Mouse (Mus musculus): ENCODE results near the gene Rgs3. TPM values are rescaled to one million over a fixed set of nuclear protein-coding genes. Genes with fewer than 3 reads are reported as not detected.

The Rgs3 gene
- polyA plus RNA-seq, 1 experiment from 2014 or later: 66.9 TPM

DNA sequence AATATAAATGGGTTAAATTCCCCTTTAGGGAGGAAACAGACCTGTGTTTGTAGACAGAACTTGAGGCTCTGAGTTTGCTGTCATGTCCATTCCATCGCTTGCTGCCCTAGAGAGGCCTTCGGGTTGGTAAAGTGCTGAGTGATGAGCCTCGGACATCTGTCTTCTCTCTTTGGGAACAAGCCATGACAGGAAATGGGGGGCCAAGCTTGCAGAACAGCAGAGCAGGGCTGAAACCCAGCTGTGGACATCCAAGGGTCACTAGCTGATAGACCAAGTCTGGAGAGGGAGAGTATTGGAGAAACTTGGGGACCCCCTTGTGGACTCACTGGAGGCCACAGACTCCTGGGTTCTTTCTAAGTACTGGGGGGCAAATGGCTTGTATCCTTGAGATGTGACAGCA is 177.3 kb downstream of the Rgs3 start:
- Histone ChIP-seq H3K27me3 (ENCODE audit: control insufficient read depth, insufficient read depth, low read depth, low read length) (no peaks in the 10 kb centered on the region), H3K36me3 (ENCODE audit: control insufficient read depth, insufficient read depth, low read length) (no peaks in the 10 kb centered on the region), H3K4me1 (ENCODE audit: control insufficient read depth, insufficient read depth, low read length) (peaks cover 2% of the 10 kb centered on the region; the same call in 1 of the 2 replicates), H3K27ac (ENCODE audit: low read length) (no peak overlapping the region), H3K4me2 (ENCODE audit: low read length) (no peak overlapping the region), H3K4me3 (ENCODE audit: low read depth, low read length) (no peak overlapping the region), H3K9me3 (replicated peaks; ENCODE audit: control insufficient read depth, low read length, poor library complexity, severe bottlenecking) (no peaks in the 10 kb centered on the region), H3K9ac (ENCODE audit: low read depth, low read length) (no peak overlapping the region)
- WGBS: 89% methylated on average over 3 of the region's 3 CpGs
- ATAC-seq: no peak

DNA sequence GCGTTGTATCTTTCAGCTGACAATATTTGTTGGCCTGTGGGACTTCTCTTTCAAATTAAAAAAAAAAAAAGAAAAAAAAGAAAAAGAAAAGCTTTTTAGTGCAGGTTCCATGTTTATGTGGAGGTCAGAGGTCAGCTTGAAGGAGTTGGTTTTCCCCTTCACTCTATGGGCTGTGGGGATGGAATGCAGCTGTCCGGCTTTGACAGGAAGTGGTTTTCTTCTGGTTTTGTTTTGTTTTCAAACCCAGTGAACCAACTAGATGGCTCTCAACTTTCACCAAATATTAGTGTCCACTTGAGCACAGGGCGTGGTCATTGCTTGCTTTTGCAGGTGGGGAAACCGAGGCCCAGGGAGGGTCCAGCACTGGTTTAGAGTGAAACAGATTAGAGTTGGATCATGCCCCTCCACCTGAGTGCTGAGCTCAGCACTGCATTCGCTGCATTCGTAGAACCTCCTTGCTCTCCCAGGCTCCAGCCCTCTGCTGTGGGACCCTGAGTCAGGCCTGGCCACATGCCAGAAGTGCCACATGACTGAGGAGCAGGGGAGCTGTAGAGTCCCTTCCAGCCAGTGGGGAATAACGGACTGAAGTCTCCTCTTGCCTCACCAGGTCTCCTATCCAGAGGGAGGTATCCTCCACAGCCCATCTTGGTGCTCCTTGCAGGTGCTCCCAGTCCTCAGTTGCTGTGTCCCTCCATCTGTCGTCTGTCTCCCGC is 178.5 kb downstream of the Rgs3 start:
- 74% methylated on average over 9 of the region's 9 CpGs for WGBS
- H3K4me1 ChIP-seq (ENCODE audit: control insufficient read depth, insufficient read depth, low read length): peaks cover 2% of the 10 kb centered on the region; the same call in 1 of the 2 replicates
- no peak for ATAC-seq
- H3K36me3 ChIP-seq (ENCODE audit: control insufficient read depth, insufficient read depth, low read length): no peaks in the 10 kb centered on the region
- H3K27ac ChIP-seq (ENCODE audit: low read length): no peak overlapping the region
- no peaks in the 10 kb centered on the region for H3K9me3 ChIP-seq (replicated peaks; ENCODE audit: control insufficient read depth, low read length, poor library complexity, severe bottlenecking)
- H3K4me2 ChIP-seq (ENCODE audit: low read length): no peak overlapping the region
- no peaks in the 10 kb centered on the region for H3K27me3 ChIP-seq (ENCODE audit: control insufficient read depth, insufficient read depth, low read depth, low read length)
- no peak overlapping the region for H3K9ac ChIP-seq (ENCODE audit: low read depth, low read length)
- H3K4me3 ChIP-seq (ENCODE audit: low read depth, low read length): no peak overlapping the region

GRCm38 (mm10) chr4:62738996-62739395 is 179.3 kb downstream of the Rgs3 start:
- H3K27me3 ChIP-seq (ENCODE audit: control insufficient read depth, insufficient read depth, low read depth, low read length): no peaks in the 10 kb centered on the region
- no peak overlapping the region for H3K4me2 ChIP-seq (ENCODE audit: low read length)
- no peak overlapping the region for H3K4me3 ChIP-seq (ENCODE audit: low read depth, low read length)
- no peak overlapping the region for H3K27ac ChIP-seq (ENCODE audit: low read length)
- H3K9me3 ChIP-seq (replicated peaks; ENCODE audit: control insufficient read depth, low read length, poor library complexity, severe bottlenecking): no peaks in the 10 kb centered on the region
- no peaks in the 10 kb centered on the region for H3K36me3 ChIP-seq (ENCODE audit: control insufficient read depth, insufficient read depth, low read length)
- WGBS: 80% methylated on average over 3 of the region's 3 CpGs
- ATAC-seq: no peak
- no peaks in the 10 kb centered on the region for H3K4me1 ChIP-seq (ENCODE audit: control insufficient read depth, insufficient read depth, low read length)
- no peak overlapping the region for H3K9ac ChIP-seq (ENCODE audit: low read depth, low read length)

GRCm38 (mm10) chr4:62739591-62739990 is 179.9 kb downstream of the Rgs3 start:
- no peak for ATAC-seq
- Histone ChIP-seq H3K9ac (ENCODE audit: low read depth, low read length) (no peak overlapping the region), H3K4me1 (ENCODE audit: control insufficient read depth, insufficient read depth, low read length) (no peaks in the 10 kb centered on the region), H3K9me3 (replicated peaks; ENCODE audit: control insufficient read depth, low read length, poor library complexity, severe bottlenecking) (no peaks in the 10 kb centered on the region), H3K36me3 (ENCODE audit: control insufficient read depth, insufficient read depth, low read length) (no peaks in the 10 kb centered on the region), H3K4me2 (ENCODE audit: low read length) (no peak overlapping the region), H3K4me3 (ENCODE audit: low read depth, low read length) (no peak overlapping the region), H3K27me3 (ENCODE audit: control insufficient read depth, insufficient read depth, low read depth, low read length) (no peaks in the 10 kb centered on the region), H3K27ac (ENCODE audit: low read length) (no peak overlapping the region)
- 92% methylated on average over 4 of the region's 4 CpGs for WGBS

GRCm38 (mm10) chr4:62740282-62741054 is 180.8 kb downstream of the Rgs3 start:
- Histone ChIP-seq H3K36me3 (ENCODE audit: control insufficient read depth, insufficient read depth, low read length) (no peaks in the 10 kb centered on the region), H3K4me3 (ENCODE audit: low read depth, low read length) (no peak overlapping the region), H3K27me3 (ENCODE audit: control insufficient read depth, insufficient read depth, low read depth, low read length) (no peaks in the 10 kb centered on the region), H3K9me3 (replicated peaks; ENCODE audit: control insufficient read depth, low read length, poor library complexity, severe bottlenecking) (no peaks in the 10 kb centered on the region), H3K9ac (ENCODE audit: low read depth, low read length) (no peak overlapping the region), H3K27ac (ENCODE audit: low read length) (no peak overlapping the region), H3K4me1 (ENCODE audit: control insufficient read depth, insufficient read depth, low read length) (no peaks in the 10 kb centered on the region), H3K4me2 (ENCODE audit: low read length) (no peak overlapping the region)
- ATAC-seq: no peak
- 87% methylated on average over 6 of the region's 6 CpGs for WGBS

GRCm38 (mm10) chr4:62741055-62741453 is 181.4 kb downstream of the Rgs3 start:
- no peaks in the 10 kb centered on the region for H3K4me1 ChIP-seq (ENCODE audit: control insufficient read depth, insufficient read depth, low read length)
- 87% methylated on average over 5 of the region's 5 CpGs for whole genome bisulfite sequencing
- no peak overlapping the region for H3K9ac ChIP-seq (ENCODE audit: low read depth, low read length)
- no peak overlapping the region for H3K4me2 ChIP-seq (ENCODE audit: low read length)
- no peak for ATAC-seq
- H3K27me3 ChIP-seq (ENCODE audit: control insufficient read depth, insufficient read depth, low read depth, low read length): no peaks in the 10 kb centered on the region
- no peak overlapping the region for H3K4me3 ChIP-seq (ENCODE audit: low read depth, low read length)
- no peaks in the 10 kb centered on the region for H3K9me3 ChIP-seq (replicated peaks; ENCODE audit: control insufficient read depth, low read length, poor library complexity, severe bottlenecking)
- H3K36me3 ChIP-seq (ENCODE audit: control insufficient read depth, insufficient read depth, low read length): no peaks in the 10 kb centered on the region
- H3K27ac ChIP-seq (ENCODE audit: low read length): no peak overlapping the region

GRCm38 (mm10) chr4:62741601-62742000 is 182.0 kb downstream of the Rgs3 start:
- Histone ChIP-seq H3K9me3 (replicated peaks; ENCODE audit: control insufficient read depth, low read length, poor library complexity, severe bottlenecking) (no peaks in the 10 kb centered on the region), H3K4me1 (ENCODE audit: control insufficient read depth, insufficient read depth, low read length) (no peaks in the 10 kb centered on the region), H3K4me3 (ENCODE audit: low read depth, low read length) (no peak overlapping the region), H3K4me2 (ENCODE audit: low read length) (no peak overlapping the region), H3K27me3 (ENCODE audit: control insufficient read depth, insufficient read depth, low read depth, low read length) (no peaks in the 10 kb centered on the region), H3K27ac (ENCODE audit: low read length) (no peak overlapping the region), H3K36me3 (ENCODE audit: control insufficient read depth, insufficient read depth, low read length) (no peaks in the 10 kb centered on the region), H3K9ac (ENCODE audit: low read depth, low read length) (no peak overlapping the region)
- ATAC-seq: no peak
- WGBS: 13% methylated on average over 3 of the region's 3 CpGs

- H3K9ac ChIP-seq (ENCODE audit: low read depth, low read length): no peak overlapping the region
- ATAC-seq: no peak
- H3K9me3 ChIP-seq (replicated peaks; ENCODE audit: control insufficient read depth, low read length, poor library complexity, severe bottlenecking): no peaks in the 10 kb centered on the region
- no peaks in the 10 kb centered on the region for H3K27me3 ChIP-seq (ENCODE audit: control insufficient read depth, insufficient read depth, low read depth, low read length)
- no peak overlapping the region for H3K4me2 ChIP-seq (ENCODE audit: low read length)
- H3K4me1 ChIP-seq (ENCODE audit: control insufficient read depth, insufficient read depth, low read length): no peaks in the 10 kb centered on the region
- H3K4me3 ChIP-seq (ENCODE audit: low read depth, low read length): no peak overlapping the region
- whole genome bisulfite sequencing: 69% methylated on average over 14 of the region's 14 CpGs
- no peaks in the 10 kb centered on the region for H3K36me3 ChIP-seq (ENCODE audit: control insufficient read depth, insufficient read depth, low read length)
- H3K27ac ChIP-seq (ENCODE audit: low read length): no peak overlapping the region
These were observed 183.5 kb downstream of the Rgs3 start for GRCm38 (mm10) chr4:62742885-62743760.
